Mouse (Mus musculus) fibroblast of lung, adult 2 months (primary cell): ENCODE results near the gene Setd3.

ENCODE experiments used
- DNase-seq: peaks from one replicate; pipeline ENCODE4 v3.0.0-alpha.2; 2011; ENCODE audit warnings: low read depth

Setd3 gene

DNA sequence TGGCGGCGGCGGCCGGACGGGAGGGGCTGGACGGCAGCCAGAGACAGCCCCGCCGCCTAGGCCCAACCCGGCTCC, at the start of gene Setd3:
Setd3 (minus strand) TSS at position 69 of the 75 bp plus-strand sequence.
- DNase-seq = no peak

- DNase-seq = no peak
Measured at GRCm38 (mm10) chr12:108227527-108227926, 48.4 kb upstream of the Setd3 start.

- DNase-seq = no peak
Measured at GRCm38 (mm10) chr12:108226941-108227340, 47.8 kb upstream of the Setd3 start.

DNA sequence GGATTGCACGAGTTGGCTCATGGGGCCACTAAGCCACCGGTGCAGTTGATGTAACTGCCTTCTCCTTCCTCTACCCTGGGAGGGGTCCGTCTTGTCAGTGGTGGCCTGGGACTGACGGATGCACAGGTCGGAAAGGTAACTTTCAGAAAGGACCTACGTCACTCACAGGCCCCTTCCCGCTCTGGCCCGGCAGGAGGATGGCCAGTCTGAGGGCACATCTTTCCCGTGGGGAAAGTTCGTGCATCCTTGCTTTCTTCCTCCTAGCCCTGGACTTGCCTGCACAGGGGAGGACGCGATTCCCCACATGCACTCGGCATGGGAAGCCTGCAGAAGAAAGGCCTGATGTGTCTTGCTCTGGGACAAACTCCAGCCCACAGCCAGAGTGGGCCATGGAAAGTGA, 47.1 kb upstream of the Setd3 start:
- DNase-seq = no peak

GRCm38 (mm10) chr12:108225781-108226180, 46.7 kb upstream of the Setd3 start:
- DNase-seq = no peak

- no peak for DNase-seq
Measured at GRCm38 (mm10) chr12:108223357-108223756, 44.2 kb upstream of the Setd3 start.

GRCm38 (mm10) chr12:108221712-108222111, 42.6 kb upstream of the Setd3 start:
- no peak for DNase-seq

GRCm38 (mm10) chr12:108221206-108221605, 42.1 kb upstream of the Setd3 start:
- DNase-seq = no peak

GRCm38 (mm10) chr12:108220621-108221020, 41.5 kb upstream of the Setd3 start:
- no peak for DNase-seq

- no peak for DNase-seq
Measured at GRCm38 (mm10) chr12:108219825-108220616, 40.9 kb upstream of the Setd3 start.

- no peak for DNase-seq
Measured at GRCm38 (mm10) chr12:108219163-108219562, 40.0 kb upstream of the Setd3 start.

DNA sequence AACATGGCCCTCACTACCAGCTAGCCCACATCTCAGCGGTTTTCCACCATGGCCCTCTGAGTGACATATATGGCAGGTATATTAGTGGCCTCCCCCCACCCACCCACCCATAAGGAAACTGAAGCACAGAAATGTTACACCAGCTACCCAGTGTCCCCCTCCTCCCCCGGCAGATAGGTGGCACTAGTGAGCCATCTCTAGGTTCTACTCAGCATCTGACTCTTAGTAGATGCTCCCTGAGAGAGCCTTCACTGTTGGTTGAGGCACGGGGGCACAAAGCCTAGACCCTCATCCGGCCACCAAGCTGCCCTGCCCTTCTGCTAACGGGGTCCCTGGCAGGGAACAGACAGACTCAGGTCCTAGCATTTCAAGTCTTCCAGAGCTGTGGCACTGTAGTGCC, 38.5 kb upstream of the Setd3 start:
- DNase-seq = no peak

DNA sequence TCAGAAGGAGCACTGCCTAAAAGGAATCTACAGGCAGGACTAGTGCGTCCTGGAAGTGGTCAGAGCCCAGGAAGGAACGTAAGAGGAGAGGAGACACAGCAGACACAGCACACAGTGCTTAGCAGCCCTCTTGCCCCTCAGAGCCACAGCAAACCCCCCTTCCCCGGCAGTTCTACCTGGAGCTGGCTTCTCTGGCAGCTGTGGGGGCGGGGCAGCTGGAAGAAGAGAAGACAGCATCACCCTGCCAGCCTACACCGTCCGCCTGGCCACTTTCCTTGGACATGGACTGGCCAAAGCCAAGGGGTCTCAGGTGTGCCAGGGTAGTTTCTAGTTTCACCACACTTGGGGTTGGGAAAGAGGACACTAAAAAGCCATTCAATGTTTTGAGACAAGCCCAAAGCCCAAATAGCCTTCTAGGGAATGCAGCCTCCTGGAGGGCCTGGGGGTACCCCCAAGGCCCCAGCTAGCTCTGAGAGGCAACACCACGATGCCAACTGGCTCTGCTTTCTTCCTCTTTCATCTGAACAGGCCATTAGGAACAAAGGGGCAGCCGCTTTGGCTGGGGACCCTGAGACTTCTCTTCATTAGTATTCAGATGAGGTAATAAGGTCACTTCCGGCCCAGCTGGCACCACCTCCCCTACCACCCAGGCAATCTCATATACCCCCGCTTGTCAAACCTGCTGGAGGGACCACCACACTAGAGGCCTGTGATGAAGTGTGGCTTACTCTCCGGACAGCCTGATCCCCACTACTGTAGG, 37.7 kb upstream of the Setd3 start:
- DNase-seq = no peak

DNA sequence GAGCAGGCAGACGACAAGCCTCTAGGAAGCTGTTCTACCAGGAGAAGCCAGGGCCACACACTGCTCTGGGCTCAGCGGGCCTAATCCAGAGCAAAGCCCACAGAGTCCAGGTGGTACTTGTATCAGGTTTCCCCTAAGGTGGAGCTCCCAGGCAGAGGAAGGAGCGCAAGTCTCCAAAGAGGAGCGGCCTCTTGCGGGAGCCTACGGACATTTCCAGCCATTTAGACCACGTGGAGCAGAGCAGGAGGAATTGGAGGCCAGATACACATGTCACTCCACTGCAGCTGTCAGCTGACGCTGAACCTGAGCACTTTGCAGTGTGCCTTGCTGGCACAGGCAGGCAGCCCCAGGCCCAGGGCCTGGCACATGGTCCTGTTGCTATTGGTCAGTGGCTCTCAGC, 36.0 kb upstream of the Setd3 start:
- DNase-seq = no peak

- DNase-seq = no peak
Measured at GRCm38 (mm10) chr12:108213090-108214041, 34.3 kb upstream of the Setd3 start.

DNA sequence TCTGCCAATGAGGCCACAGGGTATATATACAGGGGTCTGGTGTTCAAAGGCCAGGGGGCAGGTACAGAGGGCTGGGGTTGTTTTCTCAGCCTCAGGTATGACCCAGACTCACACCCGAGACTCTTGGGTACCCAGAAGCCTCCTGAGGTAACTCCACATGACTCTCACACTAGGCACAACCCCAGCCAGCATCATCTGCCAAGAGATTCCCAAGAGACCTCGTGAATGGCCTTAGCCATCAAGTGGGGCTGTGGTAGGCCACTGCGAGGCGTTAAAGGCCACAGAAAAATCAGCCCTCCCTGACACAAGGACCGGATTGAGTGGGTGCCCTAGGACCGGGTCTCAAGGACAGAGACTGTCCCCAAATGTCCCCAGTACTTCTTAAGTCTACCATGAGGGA, 33.4 kb upstream of the Setd3 start:
- DNase-seq = no peak

GRCm38 (mm10) chr12:108212071-108212470, 33.0 kb upstream of the Setd3 start:
- no peak for DNase-seq

- no peak for DNase-seq
Measured at GRCm38 (mm10) chr12:108210623-108211022, 31.5 kb upstream of the Setd3 start.

GRCm38 (mm10) chr12:108208726-108209438, 29.8 kb upstream of the Setd3 start:
- peak; percentile 56 for DNase-seq

GRCm38 (mm10) chr12:108208216-108208615, 29.1 kb upstream of the Setd3 start:
- DNase-seq = no peak

GRCm38 (mm10) chr12:108206641-108207040, 27.5 kb upstream of the Setd3 start:
- peak; percentile 21 for DNase-seq

DNA sequence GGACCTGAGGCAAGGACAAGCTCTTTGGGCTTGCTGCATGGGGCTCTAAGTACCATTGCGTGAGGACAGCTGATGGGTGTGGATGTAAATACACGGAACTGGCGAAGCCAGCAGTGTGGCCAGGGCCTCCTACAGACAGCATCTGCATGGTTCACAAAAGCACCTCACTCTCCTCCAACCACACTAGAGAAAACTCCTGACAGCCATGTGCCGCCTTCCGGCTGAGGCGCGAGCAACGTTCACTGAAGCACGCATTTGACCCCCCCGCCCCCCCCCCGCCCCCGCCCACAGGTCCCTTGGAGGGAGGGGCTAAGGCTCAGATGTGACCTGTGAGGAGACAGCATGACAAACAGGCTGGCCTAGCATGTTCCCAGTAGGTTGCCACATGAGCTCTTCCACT, 25.9 kb upstream of the Setd3 start:
- no peak for DNase-seq
